Mouse (Mus musculus): ENCODE measurements around the gene Vmn2r121. TPM values are rescaled to one million over a fixed set of nuclear protein-coding genes. Genes with fewer than 3 reads are reported as not detected.

Gene Vmn2r121
- not detected in 2 replicates for polyA plus RNA-seq (2015; fragmentation: Nextera tagmentation; extraction: Ambion mirVana)

DNA sequence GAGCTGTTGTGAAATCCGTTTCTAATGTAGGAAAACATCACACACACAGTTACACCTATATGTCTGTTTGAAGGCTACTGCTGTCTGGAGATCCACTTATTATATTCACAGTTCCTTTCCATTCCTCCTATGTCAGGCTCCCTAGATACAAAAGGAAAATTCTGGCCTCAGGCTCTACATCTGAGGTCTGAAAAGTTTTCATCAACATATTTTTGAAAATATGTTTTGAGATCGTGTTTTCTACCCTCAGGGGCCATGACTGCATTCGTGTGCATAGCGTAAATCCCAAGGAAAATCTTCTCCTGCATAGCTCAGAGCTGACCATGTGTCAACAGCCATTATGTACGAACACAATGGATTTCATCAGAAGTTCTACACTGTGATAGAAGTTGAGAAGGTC lies at the start of gene Vmn2r121:
Gene Vmn2r121, minus strand, starts transcription at position 101 of the 400 bp plus-strand sequence.
- WGBS = 68% methylated on average over 5 of the region's 5 CpGs
- no peak within 1 kb of the TSS for H3K4me3 ChIP-seq (ENCODE audit: low read length)
- H3K9ac ChIP-seq (ENCODE audit: low read depth, low read length) = no peak within 1 kb of the TSS
- no peak within 1 kb of the TSS for H3K27ac ChIP-seq (ENCODE audit: low read length)
- H3K4me2 ChIP-seq (ENCODE audit: low read depth, low read length) = no peak within 1 kb of the TSS
- H3K27me3 ChIP-seq (replicated peaks; ENCODE audit: control insufficient read depth, insufficient read depth, low read length) = no peaks in the 10 kb centered on the region
- ATAC-seq = no peak
- H3K9me3 ChIP-seq (ENCODE audit: control insufficient read depth, low read length) = no peaks in the 10 kb centered on the region
- H3K36me3 ChIP-seq (ENCODE audit: control insufficient read depth, insufficient read depth, low read length) = no peaks in the 10 kb centered on the region
- H3K4me1 ChIP-seq (ENCODE audit: control insufficient read depth, insufficient read depth, low read length) = no peaks in the 10 kb centered on the region
